Mouse (Mus musculus) heart, postnatal 0 days (tissue): ENCODE data around the gene March4.

Experiments used
- CTCF ChIP-seq: IDR thresholded peaks from 2 replicates; pipeline ENCODE4 v1.5.1; 2016; ENCODE audit warnings: antibody characterized with exemption, control low read depth, low read depth
- EP300 ChIP-seq: IDR thresholded peaks from 2 replicates; pipeline ENCODE4 v1.6.1; 2016; ENCODE audit warnings: antibody characterized with exemption, low read depth

DNA sequence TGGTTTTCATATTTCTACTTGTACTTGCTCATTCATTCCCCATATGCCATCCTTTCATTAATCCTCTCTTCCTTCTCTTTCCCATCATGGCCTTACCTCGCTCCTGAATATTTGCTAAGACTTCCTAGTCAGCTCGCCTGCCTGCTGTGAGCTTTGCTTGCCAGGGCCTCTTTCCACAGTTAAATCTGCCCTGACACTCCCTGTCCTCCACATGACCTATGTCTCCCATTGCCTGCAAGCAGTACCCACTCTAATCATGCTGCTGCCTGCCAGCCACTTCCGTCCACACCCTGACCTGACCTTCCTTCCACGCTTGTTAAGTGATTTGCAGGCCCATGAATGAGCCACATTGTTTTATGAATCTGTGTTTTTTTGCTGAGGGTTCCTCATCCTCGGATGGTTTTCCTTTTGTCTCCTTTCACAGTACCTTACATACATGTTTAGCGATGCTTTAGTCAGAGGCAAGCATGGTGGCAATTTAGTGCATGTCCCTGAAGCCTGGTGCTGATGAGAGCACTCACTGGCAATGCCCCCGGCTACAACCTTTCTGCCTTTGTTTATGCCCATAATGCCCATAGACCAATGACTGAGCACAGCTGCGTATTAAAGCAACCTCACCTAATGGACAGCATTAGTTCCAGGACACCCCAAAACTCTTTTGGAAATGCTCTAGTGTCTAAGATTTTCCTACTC, 122.0 kb downstream of the March4 start:
- TF ChIP-seq CTCF: no peak
- TF ChIP-seq EP300: no peak
